Mouse (Mus musculus) spleen, postnatal 36 days (tissue): ENCODE measurements around the gene Gm20388.
A peak's percentile ranks its signal among the peaks of the same experiment; 100 is the strongest.

Experiments used
- DNase-seq, 2 experiments: peaks; one replicate each; pipeline ENCODE4 v3.0.0; 2022; ENCODE audit warnings: low spot score in 2 of 2, mixed read lengths in 1 of 2

Gene Gm20388

GRCm38 (mm10) chr8:120163376-120163775, 252.7 kb downstream of the Gm20388 start:
- DNase-seq: no peak

DNA sequence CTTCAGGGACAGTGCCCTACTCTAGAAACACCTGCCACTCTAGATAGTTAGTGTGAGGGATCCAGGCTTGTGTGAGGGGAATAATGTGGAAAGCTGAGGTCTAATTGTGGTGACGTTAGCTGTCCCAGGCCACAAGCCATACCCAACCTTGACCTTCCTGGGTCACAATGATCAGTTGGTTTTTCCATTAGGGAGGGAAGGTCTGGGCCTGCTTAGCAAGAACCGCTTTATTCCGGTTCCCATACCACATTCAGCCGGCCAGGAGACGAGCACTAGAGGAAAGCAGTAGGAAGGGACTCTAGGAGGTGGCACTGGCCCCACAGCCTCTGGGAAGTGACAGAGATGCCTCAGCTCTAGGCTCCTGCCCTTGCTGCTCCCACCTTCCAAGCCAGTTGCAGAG, 253.4 kb downstream of the Gm20388 start:
- DNase-seq: no peak

- no peak for DNase-seq
These were observed 256.5 kb downstream of the Gm20388 start for GRCm38 (mm10) chr8:120167136-120167535.

DNA sequence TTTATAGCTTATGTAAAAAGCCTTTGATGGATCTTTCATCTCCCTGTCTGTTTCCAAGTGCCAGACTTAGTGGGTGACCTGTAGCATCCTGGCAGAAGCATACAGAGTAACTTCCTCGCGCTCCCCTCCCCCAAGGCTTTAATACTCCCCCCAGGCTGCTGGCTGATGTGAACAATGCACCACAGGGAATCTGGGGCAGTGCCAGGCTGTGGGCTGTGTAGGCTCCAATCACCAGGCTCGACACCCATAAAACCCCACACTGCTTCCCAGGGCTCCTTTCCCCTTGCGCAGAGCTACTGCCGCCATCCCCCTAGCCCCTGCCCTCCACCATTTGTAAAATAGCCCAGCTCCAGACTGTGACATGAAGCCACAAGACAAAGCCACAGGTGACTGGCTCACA, 257.2 kb downstream of the Gm20388 start:
- DNase-seq: no peak

GRCm38 (mm10) chr8:120169119-120169518, 258.5 kb downstream of the Gm20388 start:
- DNase-seq: no peak

- no peak for DNase-seq
These were observed 262.6 kb downstream of the Gm20388 start for GRCm38 (mm10) chr8:120173195-120173594.

DNA sequence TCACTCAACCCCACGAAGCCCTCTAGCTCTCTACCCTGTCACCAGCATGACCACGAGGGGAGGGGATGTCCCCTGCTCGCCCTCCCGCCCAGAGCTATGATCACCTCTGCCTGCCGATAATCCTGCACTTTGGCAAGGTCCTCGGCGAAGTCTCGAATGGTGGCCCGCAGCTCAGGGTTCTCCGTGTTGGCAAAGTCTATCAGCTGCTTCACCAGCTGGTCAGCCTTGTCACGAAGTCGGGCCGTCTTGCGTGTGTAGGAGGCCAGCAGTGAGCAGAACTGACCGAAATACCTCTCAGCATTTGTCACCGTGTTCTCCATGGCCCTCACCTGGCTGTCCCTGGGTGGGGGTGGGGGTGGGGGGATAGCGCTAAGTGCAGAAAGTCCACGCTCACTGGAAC, 264.0 kb downstream of the Gm20388 start:
- no peak for DNase-seq

DNA sequence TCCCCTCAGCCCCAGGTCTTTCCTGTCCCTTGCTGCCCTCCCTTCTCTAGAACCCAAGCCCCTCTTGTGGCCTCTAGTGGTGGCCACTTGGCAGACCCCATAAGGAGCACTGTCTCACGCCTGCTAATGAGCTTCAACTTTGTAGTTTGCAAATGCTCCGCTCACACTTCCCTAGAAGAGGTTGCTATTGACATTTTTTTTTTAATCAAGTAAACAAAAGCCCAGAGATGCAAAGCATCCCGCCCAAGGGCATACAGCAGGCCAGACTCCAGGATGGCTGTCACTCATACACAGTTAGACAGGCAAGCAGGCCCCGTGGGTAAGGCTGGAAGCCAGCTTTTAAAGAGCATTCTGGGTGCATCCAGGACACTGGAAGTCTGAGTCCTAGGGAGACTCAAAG, 266.0 kb downstream of the Gm20388 start:
- DNase-seq: no peak

GRCm38 (mm10) chr8:120177318-120178123, 266.9 kb downstream of the Gm20388 start, which contains the start of gene Fam92b:
Gene Fam92b (minus strand): TSS chr8:120177466.
- DNase-seq: peak; percentile 58 to 66

DNA sequence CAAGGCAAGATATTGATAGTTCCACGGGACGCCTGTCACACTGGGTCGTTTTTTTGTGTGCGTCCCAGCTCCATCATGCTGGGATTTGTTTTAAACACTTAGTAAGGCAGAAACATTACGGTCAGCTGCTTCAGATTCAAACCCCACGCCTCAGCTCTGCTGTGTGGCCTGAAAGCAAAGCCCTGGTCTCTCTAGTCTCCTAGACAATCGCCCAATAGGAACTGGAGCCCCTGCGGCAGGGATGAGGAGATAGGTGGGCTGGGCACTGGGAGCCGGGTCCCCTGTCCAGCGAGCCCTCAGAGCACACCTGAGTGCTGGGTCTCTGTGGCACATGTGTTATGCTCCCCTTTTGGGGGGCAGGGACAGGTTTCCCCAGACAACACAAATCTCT, 267.5 kb downstream of the Gm20388 start:
- no peak for DNase-seq

GRCm38 (mm10) chr8:120179027-120179431, 268.4 kb downstream of the Gm20388 start:
- peak; percentile 61 to 67 for DNase-seq

- DNase-seq: no peak
These were observed 269.9 kb downstream of the Gm20388 start for GRCm38 (mm10) chr8:120180445-120180970.

- DNase-seq: no peak
These were observed 270.6 kb downstream of the Gm20388 start for GRCm38 (mm10) chr8:120181274-120181673.

DNA sequence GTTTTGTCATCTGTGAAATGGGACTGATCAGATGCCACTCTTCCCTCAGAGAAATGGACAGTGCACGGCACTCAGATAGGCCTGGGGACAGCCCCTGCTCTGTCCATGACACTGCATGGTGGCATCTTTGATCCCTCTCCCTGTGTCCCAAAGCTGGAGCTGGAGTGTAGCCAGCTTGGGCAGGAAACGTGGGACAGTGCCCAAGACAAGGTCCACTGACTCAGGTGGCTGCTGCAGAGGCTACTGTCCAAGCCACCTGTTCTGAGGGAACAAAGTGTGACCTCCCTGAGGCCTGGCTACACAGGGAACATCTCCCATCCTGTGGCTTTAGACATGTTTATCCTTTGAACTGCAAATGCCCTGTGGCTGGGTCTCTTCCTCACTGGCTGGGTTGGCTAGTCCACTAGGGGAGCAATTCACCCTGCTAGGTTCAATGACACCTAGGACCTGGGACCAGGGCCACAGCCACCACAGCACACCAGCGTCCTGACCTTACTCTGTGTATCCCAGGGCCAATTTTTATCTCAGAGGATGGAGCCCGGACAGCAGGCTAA, 271.3 kb downstream of the Gm20388 start:
- no peak for DNase-seq

DNA sequence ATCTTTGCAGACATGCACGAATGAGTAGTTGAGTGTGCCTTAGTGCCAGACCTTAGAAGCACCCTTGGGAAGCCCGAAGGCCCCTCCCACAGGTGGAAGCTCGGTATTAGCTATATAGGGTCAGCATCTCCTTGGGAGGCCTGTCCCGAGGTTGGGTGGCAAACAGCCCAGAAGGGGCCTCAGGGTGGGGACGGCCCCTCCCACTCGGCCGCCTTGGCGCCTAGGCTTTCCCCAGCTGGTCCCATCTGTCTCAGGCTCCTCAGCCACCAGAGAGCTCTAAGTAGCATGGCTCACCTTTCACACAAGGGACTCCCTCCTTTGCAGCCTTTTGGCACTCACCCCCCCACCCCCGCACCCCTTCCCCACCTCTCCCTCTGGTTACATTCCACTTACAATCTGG, 273.7 kb downstream of the Gm20388 start:
- DNase-seq: no peak

- no peak for DNase-seq
These were observed 274.5 kb downstream of the Gm20388 start for GRCm38 (mm10) chr8:120184850-120185792.

DNA sequence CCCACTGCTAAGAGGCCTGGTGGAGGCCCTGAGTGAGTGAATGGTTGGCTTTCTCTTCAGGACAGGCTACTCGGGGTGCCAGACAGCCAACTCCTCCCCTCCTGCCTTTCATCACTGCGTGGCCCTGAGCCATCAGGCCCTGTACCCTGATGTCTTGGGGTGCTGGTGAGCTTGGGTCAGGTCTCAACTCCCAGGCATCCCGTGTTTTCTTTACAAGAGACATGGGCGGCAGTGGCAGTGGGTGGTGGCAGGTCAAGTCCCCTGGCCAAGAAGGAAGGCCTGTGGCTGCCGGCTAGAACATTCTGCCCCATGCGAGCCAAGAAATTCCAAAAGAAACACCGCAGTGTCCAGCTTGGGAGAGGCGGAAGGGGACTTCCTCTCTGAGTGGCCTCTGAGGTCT, 275.8 kb downstream of the Gm20388 start:
- DNase-seq: no peak

- no peak for DNase-seq
These were observed 277.9 kb downstream of the Gm20388 start for GRCm38 (mm10) chr8:120188510-120188909.

- DNase-seq: no peak
These were observed 278.8 kb downstream of the Gm20388 start for GRCm38 (mm10) chr8:120189440-120189839.

- DNase-seq: no peak
These were observed 279.6 kb downstream of the Gm20388 start for GRCm38 (mm10) chr8:120190107-120190809.

DNA sequence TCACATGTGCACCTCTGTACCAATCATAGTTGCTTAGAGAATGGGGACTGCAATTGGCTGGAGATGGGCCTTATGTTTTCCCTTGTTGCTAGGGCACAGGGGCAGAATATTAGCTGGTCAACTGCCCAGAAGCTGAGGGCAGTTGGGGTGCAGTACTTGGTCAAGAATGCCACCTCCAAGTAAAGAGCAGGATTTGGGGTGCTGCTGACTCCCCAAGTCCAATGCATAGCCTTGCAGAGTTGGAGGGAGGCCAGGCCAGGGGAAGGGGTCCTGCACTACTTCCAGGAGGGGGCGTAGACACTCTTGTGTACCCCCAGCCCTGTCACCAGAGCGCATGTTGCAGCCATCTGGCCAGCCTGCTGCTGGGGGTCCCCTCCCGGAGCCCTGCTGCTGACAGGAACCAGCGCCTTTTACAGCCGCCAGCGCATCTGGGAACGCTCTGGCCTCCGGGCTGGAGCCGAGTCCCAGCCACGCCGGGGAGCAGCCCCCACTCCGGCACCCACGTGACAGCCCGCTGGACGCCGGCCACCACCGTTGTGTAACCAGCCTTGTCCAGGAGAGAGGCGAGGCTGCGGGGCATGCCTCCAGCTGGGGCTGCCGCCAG, 280.3 kb downstream of the Gm20388 start:
- peak; percentile 34 to 35 for DNase-seq
